Mouse (Mus musculus) heart, postnatal 36 days (tissue): ENCODE measurements around the gene Pml. TPM values are rescaled to one million over a fixed set of nuclear protein-coding genes. Genes with fewer than 3 reads are reported as not detected.

Source experiments
- DNase-seq, 2 experiments: peaks; one replicate each; pipeline ENCODE4 v3.0.0; 2021 to 2022
- intact Hi-C: fragments of 180-260 bp; cut with DNase I; formaldehyde crosslinking; loops from one replicate; pipeline ENCODE4 v1.15.1; 2025
- microRNA-seq, 2 experiments: library from miRNA; unstranded; fragments of <30 nt; microRNA quantifications; one replicate each; pipeline ENCODE4 v1.2.0; 2021; ENCODE audit warnings: borderline number of aligned reads in 2 of 2
- total RNA-seq, 2 experiments: library from RNA; stranded (reverse); gene quantifications; 2 replicates each; pipeline ENCODE4 v1.2.3; 2021

Gene Pml
- total RNA-seq, 2 experiments from 2014 or later, result 8.3 to 9.5 TPM

- intact Hi-C loops, result no loop called here
- DNase-seq, result no peak
These were observed 72.4 kb downstream of the Pml start for GRCm38 (mm10) chr9:58177165-58177564.

- intact Hi-C loops, result no loop called here
These were observed 73.7 kb downstream of the Pml start for GRCm38 (mm10) chr9:58175745-58176487.

GRCm38 (mm10) chr9:58174818-58175251 is 74.8 kb downstream of the Pml start:
- DNase-seq, result no peak
- intact Hi-C loops, result no loop called here

More at GRCm38 (mm10) chr9:58175745-58176487, 73.7 kb downstream of the Pml start:
- no peak for DNase-seq

- intact Hi-C loops, result no loop called here
- no peak for DNase-seq
These were observed 76.7 kb downstream of the Pml start for GRCm38 (mm10) chr9:58172863-58173262.

- no peak for DNase-seq
- intact Hi-C loops, result no loop called here
These were observed 80.2 kb downstream of the Pml start for GRCm38 (mm10) chr9:58169426-58169825.

- no peak for DNase-seq
- intact Hi-C loops, result no loop called here
These were observed 80.7 kb downstream of the Pml start for GRCm38 (mm10) chr9:58168880-58169279.

Small RNAs within 50 kb of the gene (microRNA-seq; reads per million reads assigned to microRNA genes)
- 0 reads per million in 2 experiments for gene Mir6385

Other genes with a start within 250 kb of the Pml start
- gene Cyp11a1, start 243.4 kb downstream of the Pml start, total RNA-seq, result under 1 TPM; 0.16 to 0.22 TPM
- gene Stra6, start 186.0 kb downstream of the Pml start, total RNA-seq, result under 1 TPM; 0.16 to 0.47 TPM
- gene Ccdc33, start 131.0 kb downstream of the Pml start, total RNA-seq, result not detected
- 10 to 100 TPM; 28.5 to 30.4 TPM for gene Islr, start 45.5 kb downstream of the Pml start, total RNA-seq
- 1 to 10 TPM; 1.4 to 2.3 TPM for gene Islr2, start 45.5 kb downstream of the Pml start, total RNA-seq
- gene Stoml1, start 3.4 kb upstream of the Pml start, total RNA-seq, result 10 to 100 TPM; 10.2 to 10.4 TPM
- 10 to 100 TPM; 29.6 TPM for gene Loxl1, start 63.4 kb upstream of the Pml start, total RNA-seq
- gene Tbc1d21, start 120.7 kb upstream of the Pml start, total RNA-seq, result not detected
- 10 to 100 TPM; 15.0 to 19.2 TPM for gene Insyn1, start 238.8 kb upstream of the Pml start, total RNA-seq